Mouse (Mus musculus) neural tube, embryonic 11.5 days (tissue): Measurements from ENCODE around the gene Bcat2. TPM values are rescaled to one million over a fixed set of nuclear protein-coding genes. Genes with fewer than 3 reads are reported as not detected.

Experiments
- ATAC-seq: fragments of 200-750 bp; cut with Nextera tagmentation; 2 replicates; pipeline ENCODE4 v1.8.0; 2017; ENCODE audit warnings: moderate number of reproducible peaks, mild to moderate bottlenecking, moderate TSS enrichment, moderate library complexity; ENCODE audit not compliant: insufficient read depth, low FRiP score, low TSS enrichment
- DNase-seq: peaks from one replicate; pipeline ENCODE4 v3.0.0-alpha.2; 2015; ENCODE audit warnings: low spot score
- H3K27ac ChIP-seq: fragments of 300-500 bp; sonication (generic); 2 replicates; pipeline ENCODE4 v1.5.1; 2014; ENCODE audit warnings: low read depth, mild to moderate bottlenecking, low read length
- H3K27me3 ChIP-seq: fragments of 300-500 bp; sonication (generic); 2 replicates; pipeline ENCODE4 v1.6.1; 2014; ENCODE audit warnings: mild to moderate bottlenecking, low read length, mixed read lengths; ENCODE audit not compliant: control insufficient read depth, insufficient read depth
- H3K36me3 ChIP-seq: fragments of 300-500 bp; sonication (generic); 2 replicates; pipeline ENCODE4 v1.6.1; 2014; ENCODE audit warnings: mild to moderate bottlenecking, low read length, moderate library complexity, mixed read lengths; ENCODE audit not compliant: control insufficient read depth, insufficient read depth
- H3K4me1 ChIP-seq: fragments of 300-500 bp; sonication (generic); 2 replicates; pipeline ENCODE4 v1.6.1; 2014; ENCODE audit warnings: low read length, mixed read lengths; ENCODE audit not compliant: control insufficient read depth, insufficient read depth
- H3K4me2 ChIP-seq: fragments of 300-500 bp; sonication (generic); 2 replicates; pipeline ENCODE4 v1.6.1; 2014; ENCODE audit warnings: low read depth, mild to moderate bottlenecking, moderate library complexity
- H3K4me3 ChIP-seq: fragments of 300-500 bp; sonication (generic); 2 replicates; pipeline ENCODE4 v1.5.1; 2014; ENCODE audit warnings: low read depth, low read length
- H3K9ac ChIP-seq: fragments of 300-500 bp; sonication (generic); 2 replicates; pipeline ENCODE4 v1.6.1; 2014; ENCODE audit warnings: mild to moderate bottlenecking, low read length
- H3K9me3 ChIP-seq: fragments of 300-500 bp; sonication (generic); 2 replicates; pipeline ENCODE4 v1.6.1; 2016; ENCODE audit warnings: low read length; ENCODE audit not compliant: control insufficient read depth
- WGBS: fragments of 180-500 bp; shearing (Covaris S2); extraction: QIAGEN DNeasy Blood & Tissue Kit; methylation state at CpG from one replicate; pipeline ENCODE4 v1.1.7; 2014; 5-methylcytosine and 5-hydroxymethylcytosine counted together
- polyA plus RNA-seq: library from polyadenylated mRNA; unstranded; fragments of >200 nt; fragmentation: Nextera tagmentation; extraction: Ambion mirVana; gene quantifications from 2 replicates; pipeline ENCODE4 v1.2.1, GENCODE M21; 2014

Gene Bcat2
- polyA plus RNA-seq, 1 experiment from 2014 or later, result 37.4 TPM

DNA sequence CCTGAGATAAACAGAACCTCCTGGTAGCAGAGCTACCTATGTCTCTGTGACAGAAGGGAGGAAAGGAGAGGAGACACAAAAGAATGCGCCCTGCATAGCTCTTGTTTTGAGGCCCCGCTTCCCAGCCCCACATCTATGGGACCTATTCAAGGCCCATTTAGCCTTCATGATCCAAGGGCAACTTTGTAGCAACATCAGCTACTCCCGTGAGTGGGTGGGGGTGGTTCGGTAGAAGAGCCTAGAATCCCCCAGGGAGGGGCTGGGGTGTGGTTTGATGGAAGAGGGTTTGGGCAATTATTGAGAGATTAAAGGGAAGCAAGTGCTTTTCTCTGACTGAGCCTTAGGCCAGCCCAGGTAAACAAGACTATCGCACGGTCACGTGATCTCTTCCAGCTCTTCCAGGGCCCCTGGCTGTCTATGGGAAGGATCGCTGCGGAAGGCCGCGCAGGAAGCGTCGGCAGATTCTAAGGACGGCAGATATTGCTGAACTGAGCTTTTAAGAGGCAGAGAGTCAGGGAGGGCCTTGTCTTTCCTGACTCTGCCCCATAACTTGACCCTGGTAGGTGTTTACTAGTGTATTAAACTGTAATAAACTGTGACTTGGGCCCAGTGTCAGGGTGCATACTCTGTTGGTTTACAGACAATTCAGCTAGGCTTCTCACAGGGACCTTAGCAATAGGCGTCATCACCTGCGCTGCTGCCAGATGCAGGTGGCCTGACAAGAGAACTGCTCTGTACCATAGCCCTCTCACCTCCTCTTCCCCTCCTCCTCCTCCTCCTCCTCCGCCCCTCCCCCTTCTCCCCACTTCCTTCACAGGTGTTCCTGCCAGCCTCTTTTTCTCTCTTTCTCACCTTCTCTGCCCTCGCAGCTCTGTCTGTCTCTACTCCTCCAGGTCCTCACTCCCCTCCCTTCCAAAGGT, 29.3 kb downstream of the Bcat2 start:
- 49% methylated on average over 18 of the region's 18 CpGs for WGBS
- H3K36me3 ChIP-seq, result no peaks in the 10 kb centered on the region
- DNase-seq, result no peak
- no peak overlapping the region for H3K4me3 ChIP-seq
- no peaks in the 10 kb centered on the region for H3K4me1 ChIP-seq
- no peaks in the 10 kb centered on the region for H3K9me3 ChIP-seq
- no peaks in the 10 kb centered on the region for H3K27me3 ChIP-seq
- no peak overlapping the region for H3K27ac ChIP-seq
- no peak for ATAC-seq
- H3K9ac ChIP-seq, result no peak overlapping the region
- H3K4me2 ChIP-seq, result no peak overlapping the region

- Histone ChIP-seq H3K27me3 (no peaks in the 10 kb centered on the region), H3K4me2 (no peak overlapping the region), H3K4me3 (no peak overlapping the region), H3K9ac (no peak overlapping the region), H3K27ac (no peak overlapping the region), H3K4me1 (no peaks in the 10 kb centered on the region), H3K9me3 (no peaks in the 10 kb centered on the region), H3K36me3 (no peaks in the 10 kb centered on the region)
- 82% methylated on average over 9 of the region's 9 CpGs for WGBS
- ATAC-seq (no peak), DNase-seq (no peak)
Observed at GRCm38 (mm10) chr7:45605704-45606289, 35.8 kb downstream of the Bcat2 start.

DNA sequence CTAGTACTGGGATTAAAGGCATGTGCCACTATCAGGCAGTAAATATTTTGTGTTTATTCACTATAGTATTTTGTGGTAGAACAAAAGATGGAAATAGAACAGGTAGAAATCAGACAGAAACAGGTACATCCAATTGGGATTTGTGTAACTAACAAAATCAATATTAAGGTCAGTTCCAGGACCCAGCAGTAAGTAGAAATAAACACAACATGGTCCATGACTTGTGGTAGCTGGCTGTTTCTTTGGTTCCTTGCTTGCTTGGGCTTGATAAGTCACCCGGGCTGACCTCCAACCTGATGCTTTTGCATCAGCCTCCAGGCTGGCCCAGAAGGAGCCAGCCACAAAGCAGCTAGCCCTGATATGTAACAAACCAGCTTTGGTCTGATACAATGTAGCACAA, 39.6 kb downstream of the Bcat2 start:
- no peaks in the 10 kb centered on the region for H3K36me3 ChIP-seq
- ATAC-seq (no peak), DNase-seq (no peak)
- H3K4me1 ChIP-seq, result no peaks in the 10 kb centered on the region
- H3K9me3 ChIP-seq, result no peaks in the 10 kb centered on the region
- no peak overlapping the region for H3K4me3 ChIP-seq
- 78% methylated on average over 1 of the region's 1 CpGs for WGBS
- H3K9ac ChIP-seq, result no peak overlapping the region
- H3K27me3 ChIP-seq, result no peaks in the 10 kb centered on the region
- no peak overlapping the region for H3K27ac ChIP-seq
- no peak overlapping the region for H3K4me2 ChIP-seq

GRCm38 (mm10) chr7:45616277-45616676, 46.3 kb downstream of the Bcat2 start:
- no peak for ATAC-seq

DNA sequence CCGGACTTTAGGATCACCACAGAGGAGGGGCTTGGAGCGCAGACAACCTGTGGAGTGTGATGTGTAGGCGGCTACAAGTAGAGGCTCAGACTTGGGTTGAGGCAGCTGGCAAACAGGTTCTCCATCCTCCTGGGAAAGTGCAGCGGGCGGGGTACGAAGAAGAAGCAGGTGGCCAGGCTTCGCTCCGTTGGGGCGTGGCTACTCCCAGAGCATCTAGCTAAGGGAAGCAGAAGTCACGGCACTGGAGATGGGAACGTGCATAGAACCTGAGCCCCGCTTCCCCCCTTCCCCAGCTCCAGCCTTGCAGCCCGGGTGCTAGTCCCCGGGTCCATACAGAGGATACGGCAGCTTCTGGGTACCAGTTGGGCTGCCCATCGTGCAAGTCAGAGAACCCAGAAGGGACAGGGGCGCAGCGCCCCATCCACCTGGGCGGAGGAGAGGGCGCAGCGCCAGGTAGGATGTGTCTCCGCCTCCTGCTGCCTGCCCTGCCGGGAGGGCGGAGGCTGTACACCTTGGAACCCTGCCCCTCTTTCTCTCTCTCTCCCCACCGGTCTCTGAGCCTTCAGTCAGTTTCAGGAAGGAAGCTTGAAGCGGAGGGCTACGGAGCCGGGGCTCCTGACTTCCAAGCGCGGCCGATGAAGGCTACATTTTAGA, 47.2 kb downstream of the Bcat2 start, which contains the start of gene Fut1:
TSS of gene Fut1 (plus strand) at position 248 of the 654 bp plus-strand sequence.
- no peak for ATAC-seq
- Histone ChIP-seq H3K27me3 (peaks cover 21% of the 10 kb centered on the region), H3K27ac (no peak within 1 kb of the TSS), H3K4me2 (no peak within 1 kb of the TSS), H3K9ac (no peak within 1 kb of the TSS), H3K9me3 (no peaks in the 10 kb centered on the region), H3K4me3 (no peak within 1 kb of the TSS), H3K36me3 (no peaks in the 10 kb centered on the region), H3K4me1 (no peaks in the 10 kb centered on the region)
- DNase-seq, result no peak
- WGBS, result 5% methylated on average over 31 of the region's 31 CpGs

More at GRCm38 (mm10) chr7:45616277-45616676, 46.3 kb downstream of the Bcat2 start:
- Histone ChIP-seq H3K9me3 (no peaks in the 10 kb centered on the region), H3K36me3 (no peaks in the 10 kb centered on the region), H3K27ac (no peak overlapping the region), H3K27me3 (peaks cover 21% of the 10 kb centered on the region), H3K4me2 (no peak overlapping the region), H3K4me3 (no peak overlapping the region), H3K4me1 (no peaks in the 10 kb centered on the region), H3K9ac (no peak overlapping the region)
- 23% methylated on average over 6 of the region's 6 CpGs for WGBS
- no peak for DNase-seq

GRCm38 (mm10) chr7:45618316-45618715, 48.4 kb downstream of the Bcat2 start:
- no peak overlapping the region for H3K4me2 ChIP-seq
- DNase-seq, result no peak
- no peak for ATAC-seq
- whole genome bisulfite sequencing, result 85% methylated on average over 5 of the region's 5 CpGs
- H3K4me3 ChIP-seq, result no peak overlapping the region
- H3K9ac ChIP-seq, result no peak overlapping the region
- H3K27ac ChIP-seq, result no peak overlapping the region
- H3K36me3 ChIP-seq, result no peaks in the 10 kb centered on the region
- H3K4me1 ChIP-seq, result no peaks in the 10 kb centered on the region
- no peaks in the 10 kb centered on the region for H3K9me3 ChIP-seq
- peaks cover 21% of the 10 kb centered on the region for H3K27me3 ChIP-seq

DNA sequence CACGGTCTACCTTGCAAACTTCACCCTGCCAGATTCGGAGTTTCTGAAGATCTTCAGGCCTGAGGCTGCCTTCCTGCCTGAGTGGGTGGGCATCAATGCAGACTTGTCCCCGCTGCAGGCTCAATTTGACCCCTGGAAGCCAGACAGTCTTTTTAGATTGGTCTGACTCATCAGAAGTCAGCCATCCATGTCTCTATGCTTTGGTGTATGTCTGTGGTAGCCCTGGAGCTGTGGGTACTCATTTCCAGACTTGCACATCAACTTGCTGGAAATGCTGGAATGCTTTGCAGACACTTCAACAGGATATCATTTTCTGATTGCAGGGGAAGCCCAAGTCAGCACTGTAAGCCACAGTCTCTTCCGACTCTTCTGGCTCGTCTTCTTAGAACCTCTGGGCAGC, 49.6 kb downstream of the Bcat2 start:
- Histone ChIP-seq H3K27me3 (peaks cover 21% of the 10 kb centered on the region), H3K9me3 (no peaks in the 10 kb centered on the region), H3K4me3 (no peak overlapping the region), H3K4me2 (no peak overlapping the region), H3K9ac (no peak overlapping the region), H3K36me3 (no peaks in the 10 kb centered on the region), H3K27ac (no peak overlapping the region), H3K4me1 (no peaks in the 10 kb centered on the region)
- DNase-seq (no peak), ATAC-seq (no peak)
- 92% methylated on average over 5 of the region's 5 CpGs for WGBS

GRCm38 (mm10) chr7:45621443-45621842, 51.5 kb downstream of the Bcat2 start, which contains the start of gene Izumo1:
Gene Izumo1 (plus strand): TSS chr7:45621811.
- Histone ChIP-seq H3K9ac (no peak within 1 kb of the TSS), H3K27ac (no peak within 1 kb of the TSS), H3K36me3 (no peaks in the 10 kb centered on the region), H3K4me3 (no peak within 1 kb of the TSS), H3K9me3 (no peaks in the 10 kb centered on the region), H3K27me3 (peaks cover 21% of the 10 kb centered on the region), H3K4me1 (no peaks in the 10 kb centered on the region), H3K4me2 (no peak within 1 kb of the TSS)
- no peak for ATAC-seq
- DNase-seq, result peak; percentile 43
- 31% methylated on average over 9 of the region's 9 CpGs for WGBS
